Mouse (Mus musculus): Measurements from ENCODE around the gene Scand1. TPM values are rescaled to one million over a fixed set of nuclear protein-coding genes. Genes with fewer than 3 reads are reported as not detected.

Gene Scand1
- 55.2 and 82.9 TPM in 2 replicates for total RNA-seq (2017)

GRCm38 (mm10) chr2:156312297-156312897 lies at the start of gene Scand1, which contains the start of gene Cnbd2:
TSS of gene Scand1 (minus strand) at chr2:156312704.
TSS of gene Cnbd2 (plus strand) at chr2:156312299.
- peak; percentile 91 for ATAC-seq (ENCODE audit: extremely low read depth, insufficient number of reproducible peaks, low FRiP score, poor library complexity, severe bottlenecking)

GRCm38 (mm10) chr2:156356031-156356430 lies 43.5 kb upstream of the Scand1 start:
- ATAC-seq (ENCODE audit: extremely low read depth, insufficient number of reproducible peaks, low FRiP score, poor library complexity, severe bottlenecking), result no peak

GRCm38 (mm10) chr2:156353265-156353692 lies 40.8 kb upstream of the Scand1 start:
- no peak for ATAC-seq (ENCODE audit: extremely low read depth, insufficient number of reproducible peaks, low FRiP score, poor library complexity, severe bottlenecking)

- ATAC-seq (ENCODE audit: extremely low read depth, insufficient number of reproducible peaks, low FRiP score, poor library complexity, severe bottlenecking), result 0 out of 2 replicates have a peak, but pooled peaks have one; percentile 26
Observed at GRCm38 (mm10) chr2:156352413-156353165, 40.1 kb upstream of the Scand1 start.

GRCm38 (mm10) chr2:156351243-156351642 lies 38.7 kb upstream of the Scand1 start:
- ATAC-seq (ENCODE audit: extremely low read depth, insufficient number of reproducible peaks, low FRiP score, poor library complexity, severe bottlenecking), result no peak

GRCm38 (mm10) chr2:156349286-156349848 lies 36.9 kb upstream of the Scand1 start:
- ATAC-seq (ENCODE audit: extremely low read depth, insufficient number of reproducible peaks, low FRiP score, poor library complexity, severe bottlenecking), result no peak

- ATAC-seq (ENCODE audit: extremely low read depth, insufficient number of reproducible peaks, low FRiP score, poor library complexity, severe bottlenecking), result no peak
Observed at GRCm38 (mm10) chr2:156348812-156349211, 36.3 kb upstream of the Scand1 start.

GRCm38 (mm10) chr2:156344775-156345532 lies 32.5 kb upstream of the Scand1 start:
- ATAC-seq (ENCODE audit: extremely low read depth, insufficient number of reproducible peaks, low FRiP score, poor library complexity, severe bottlenecking), result no peak

- no peak for ATAC-seq (ENCODE audit: extremely low read depth, insufficient number of reproducible peaks, low FRiP score, poor library complexity, severe bottlenecking)
Observed at GRCm38 (mm10) chr2:156340078-156340477, 27.6 kb upstream of the Scand1 start.

GRCm38 (mm10) chr2:156331446-156331965 lies 19.0 kb upstream of the Scand1 start:
- no peak for ATAC-seq (ENCODE audit: extremely low read depth, insufficient number of reproducible peaks, low FRiP score, poor library complexity, severe bottlenecking)

GRCm38 (mm10) chr2:156330681-156331080 lies 18.2 kb upstream of the Scand1 start:
- ATAC-seq (ENCODE audit: extremely low read depth, insufficient number of reproducible peaks, low FRiP score, poor library complexity, severe bottlenecking), result no peak

GRCm38 (mm10) chr2:156324681-156325080 lies 12.2 kb upstream of the Scand1 start:
- ATAC-seq (ENCODE audit: extremely low read depth, insufficient number of reproducible peaks, low FRiP score, poor library complexity, severe bottlenecking), result no peak

GRCm38 (mm10) chr2:156324116-156324588 lies 11.6 kb upstream of the Scand1 start:
- ATAC-seq (ENCODE audit: extremely low read depth, insufficient number of reproducible peaks, low FRiP score, poor library complexity, severe bottlenecking), result peak; percentile 72

- ATAC-seq (ENCODE audit: extremely low read depth, insufficient number of reproducible peaks, low FRiP score, poor library complexity, severe bottlenecking), result no peak
Observed at GRCm38 (mm10) chr2:156321538-156321937, 9.0 kb upstream of the Scand1 start.

- no peak for ATAC-seq (ENCODE audit: extremely low read depth, insufficient number of reproducible peaks, low FRiP score, poor library complexity, severe bottlenecking)
Observed at GRCm38 (mm10) chr2:156318491-156318890, 6.0 kb upstream of the Scand1 start.

GRCm38 (mm10) chr2:156314811-156315210 lies 2.3 kb upstream of the Scand1 start:
- no peak for ATAC-seq (ENCODE audit: extremely low read depth, insufficient number of reproducible peaks, low FRiP score, poor library complexity, severe bottlenecking)

- ATAC-seq (ENCODE audit: extremely low read depth, insufficient number of reproducible peaks, low FRiP score, poor library complexity, severe bottlenecking), result no peak
Observed at GRCm38 (mm10) chr2:156313153-156313552, 649 bp upstream of the Scand1 start.

- peak; percentile 14; the same call in 1 of the 2 replicates for ATAC-seq (ENCODE audit: extremely low read depth, insufficient number of reproducible peaks, low FRiP score, poor library complexity, severe bottlenecking)
Observed at GRCm38 (mm10) chr2:156311841-156312291, 638 bp downstream of the Scand1 start.

GRCm38 (mm10) chr2:156311441-156311840 lies 1.1 kb downstream of the Scand1 start:
- ATAC-seq (ENCODE audit: extremely low read depth, insufficient number of reproducible peaks, low FRiP score, poor library complexity, severe bottlenecking), result no peak
